Mouse (Mus musculus): ENCODE measurements around the gene Sdc3.

DNA sequence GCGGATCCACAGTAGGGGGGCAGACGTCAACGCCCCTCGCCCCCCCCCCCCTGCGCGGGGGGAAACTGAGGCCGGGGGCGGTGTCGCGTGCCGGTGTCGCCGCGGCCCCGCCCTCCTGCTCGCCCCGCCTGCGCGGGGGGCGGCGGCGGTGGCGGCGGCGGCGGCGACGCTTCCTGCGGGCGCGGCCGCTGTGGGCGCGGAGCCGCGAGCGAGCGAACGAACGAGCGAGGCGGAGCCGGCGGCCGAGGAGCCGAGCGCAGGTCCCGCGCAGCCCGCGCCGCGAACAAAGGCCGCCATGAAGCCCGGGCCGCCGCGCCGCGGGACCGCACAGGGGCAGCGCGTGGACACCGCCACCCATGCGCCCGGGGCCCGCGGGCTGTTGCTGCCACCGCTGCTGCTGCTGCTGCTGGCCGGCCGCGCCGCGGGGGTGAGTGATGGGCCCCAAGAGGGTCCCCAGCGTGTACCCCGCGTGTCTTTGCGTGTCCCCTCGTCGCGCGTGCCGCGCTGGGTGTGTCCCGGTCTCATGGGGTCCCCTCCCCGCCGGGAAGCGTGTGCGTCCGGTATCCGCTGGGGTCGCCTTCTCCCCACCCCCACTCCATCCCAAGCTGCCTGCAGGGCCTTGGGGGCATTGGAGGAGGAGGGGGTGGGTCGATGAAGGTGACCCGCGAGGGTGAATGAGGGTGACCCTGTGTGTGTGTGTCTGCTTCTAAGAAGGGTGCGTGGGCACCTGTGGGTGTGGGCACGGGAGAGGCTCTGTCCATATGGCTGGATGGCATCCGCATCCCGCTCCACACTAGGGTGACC, at the start of gene Sdc3:
- TF ChIP-seq CTCF (IDR thresholded peaks at IDR 0.05; ENCODE audit: borderline replicate concordance, insufficient read depth, low read length) (no peak), POLR2A (IDR thresholded peaks at IDR 0.05; ENCODE audit: low read depth, low read length) (peak; percentile 37; the same call in 1 of the 2 replicates)
